Mouse (Mus musculus): ENCODE measurements around the gene Oit1. TPM values are rescaled to one million over a fixed set of nuclear protein-coding genes. Genes with fewer than 3 reads are reported as not detected.

Gene Oit1
- total RNA-seq, 2 experiments from 2014 or later, result not detected

DNA sequence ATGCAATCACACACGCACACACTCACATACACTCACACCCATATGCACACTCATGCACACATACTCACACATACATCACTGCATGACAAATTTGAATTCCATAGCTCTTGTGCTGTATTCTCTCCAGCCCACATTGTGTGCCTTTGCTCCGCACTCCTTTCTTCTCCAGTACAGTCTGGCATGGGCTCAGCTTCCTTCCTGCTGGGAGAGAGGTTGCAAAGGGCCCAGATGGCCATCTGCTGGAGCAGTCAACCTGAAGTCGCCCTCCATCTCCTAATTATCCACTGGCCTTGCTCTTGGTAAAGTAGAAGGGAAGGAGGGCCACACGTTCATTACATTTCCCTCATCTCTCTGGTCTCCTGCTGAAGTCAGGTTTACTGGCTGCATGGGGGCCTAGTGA is 33.0 kb downstream of the Oit1 start:
- intact Hi-C loops (cut with DNase I; ENCODE audit: low total_unique reads), result loop anchor here (5.0 to 10.0 kb wide), 2 partner anchors 101 to 253 kb away; no protein-coding TSS in a partner anchor
- no peak for DNase-seq

DNA sequence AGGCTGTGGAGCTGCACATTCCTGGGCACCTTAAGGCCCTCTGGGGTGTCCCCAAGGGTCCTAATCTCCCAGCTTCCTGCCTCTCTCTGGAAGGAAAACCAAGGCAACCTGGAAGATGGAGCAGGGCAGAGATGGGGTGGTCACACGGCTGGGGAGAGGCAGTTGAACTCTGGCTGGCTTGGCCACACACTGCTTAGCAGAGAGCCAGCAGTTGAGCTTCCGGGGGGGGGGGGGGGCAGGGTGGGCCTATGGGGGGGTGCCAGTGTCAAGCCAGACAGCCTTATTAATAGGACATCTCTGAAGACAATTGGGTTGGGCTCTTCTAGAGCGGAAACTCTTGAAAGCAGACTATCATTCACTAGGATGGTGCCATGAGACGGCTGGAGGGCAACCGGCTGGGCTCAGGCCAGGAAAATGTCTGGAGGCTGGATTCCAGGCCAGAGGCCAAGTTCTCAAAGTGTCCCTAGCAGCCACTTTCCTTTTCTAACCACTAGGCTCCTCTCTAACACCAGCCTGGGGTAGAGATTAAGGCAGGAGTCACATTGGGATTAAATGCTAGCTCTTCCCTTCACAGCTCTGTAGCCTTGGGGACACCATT is 35.9 kb downstream of the Oit1 start:
- peak; percentile 24 for DNase-seq
- intact Hi-C loops (cut with DNase I; ENCODE audit: low total_unique reads), result loop anchor here (10.0 kb wide), 1 partner anchor 98 kb away; no protein-coding TSS in a partner anchor

DNA sequence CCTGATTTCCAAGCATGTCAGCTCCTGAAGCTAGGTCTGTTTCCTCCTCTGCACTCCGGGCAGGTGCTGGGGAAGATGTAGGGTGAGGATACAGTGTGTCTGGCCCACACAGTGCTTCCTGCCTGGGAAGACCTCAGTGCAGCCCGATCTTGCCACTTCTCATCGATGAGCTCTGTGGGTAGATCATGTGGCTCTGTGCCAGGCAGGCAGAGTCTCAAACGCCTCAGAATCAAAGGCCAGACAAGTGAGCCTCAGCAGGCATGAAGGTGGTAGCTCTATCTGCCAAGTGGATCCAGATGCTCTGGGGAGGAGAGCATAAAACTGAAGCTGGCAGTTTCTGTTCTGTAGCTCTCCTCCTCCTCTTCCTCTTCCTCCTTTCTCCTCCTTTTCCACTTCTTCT is 38.3 kb downstream of the Oit1 start:
- intact Hi-C loops (cut with DNase I; ENCODE audit: low total_unique reads), result loop anchor here (10.0 kb wide), 1 partner anchor 95 kb away; no protein-coding TSS in a partner anchor

GRCm38 (mm10) chr14:8335947-8336346 is 42.6 kb downstream of the Oit1 start:
- DNase-seq, result no peak
- intact Hi-C loops (cut with DNase I; ENCODE audit: low total_unique reads), result no loop called here

More for the DNA sequence above, 38.3 kb downstream of the Oit1 start:
- no peak for DNase-seq

GRCm38 (mm10) chr14:8334511-8334910 is 44.0 kb downstream of the Oit1 start:
- DNase-seq, result no peak
- intact Hi-C loops (cut with DNase I; ENCODE audit: low total_unique reads), result no loop called here

DNA sequence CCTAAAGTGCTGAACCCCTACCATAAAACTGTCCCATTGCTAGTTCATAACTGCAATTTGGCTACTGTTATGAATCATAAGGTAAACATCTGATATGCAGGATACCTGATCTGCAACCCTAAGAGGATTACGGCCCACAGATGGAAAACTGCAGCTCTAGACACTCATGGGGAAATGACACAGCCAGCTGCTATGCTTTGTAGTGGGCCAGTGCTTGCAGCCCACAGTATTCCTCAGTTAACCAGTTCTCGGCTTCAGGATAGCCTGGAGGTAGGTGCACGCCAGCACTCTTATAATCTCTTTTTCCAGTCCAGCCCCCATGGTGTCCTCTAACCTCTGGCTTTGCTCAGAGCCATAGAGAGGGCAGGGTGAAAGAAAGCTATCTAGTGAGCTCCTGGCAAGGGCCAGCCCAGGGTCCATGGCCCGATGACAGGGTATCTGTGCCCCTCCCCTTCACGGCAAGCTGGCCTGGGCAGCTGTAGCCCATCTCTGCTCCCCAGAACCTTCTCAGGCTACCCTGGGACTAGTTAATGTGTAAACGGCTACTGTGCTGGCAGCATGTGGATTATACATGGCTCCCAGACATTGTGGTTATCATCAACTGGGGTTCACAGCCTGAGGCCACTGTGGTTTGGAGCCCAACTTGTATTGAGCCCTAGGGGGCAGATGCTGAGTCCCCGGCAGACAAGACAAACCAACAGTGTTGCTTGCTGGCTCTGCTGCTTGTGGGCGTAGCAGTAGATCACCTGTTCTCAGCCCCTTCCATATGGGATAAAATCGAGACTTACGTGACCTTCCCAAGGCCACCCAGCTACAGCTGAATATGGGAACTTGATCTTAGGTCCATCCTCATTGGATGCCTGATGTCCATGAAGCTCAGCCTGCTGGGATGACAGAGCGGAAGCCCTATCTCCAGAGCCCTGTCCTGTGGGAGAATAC is 46.0 kb downstream of the Oit1 start:
- no peak for DNase-seq
- intact Hi-C loops (cut with DNase I; ENCODE audit: low total_unique reads), result no loop called here

- DNase-seq, result peak; percentile 15
- intact Hi-C loops (cut with DNase I; ENCODE audit: low total_unique reads), result no loop called here
Observed at GRCm38 (mm10) chr14:8331307-8331905, 47.1 kb downstream of the Oit1 start.

DNA sequence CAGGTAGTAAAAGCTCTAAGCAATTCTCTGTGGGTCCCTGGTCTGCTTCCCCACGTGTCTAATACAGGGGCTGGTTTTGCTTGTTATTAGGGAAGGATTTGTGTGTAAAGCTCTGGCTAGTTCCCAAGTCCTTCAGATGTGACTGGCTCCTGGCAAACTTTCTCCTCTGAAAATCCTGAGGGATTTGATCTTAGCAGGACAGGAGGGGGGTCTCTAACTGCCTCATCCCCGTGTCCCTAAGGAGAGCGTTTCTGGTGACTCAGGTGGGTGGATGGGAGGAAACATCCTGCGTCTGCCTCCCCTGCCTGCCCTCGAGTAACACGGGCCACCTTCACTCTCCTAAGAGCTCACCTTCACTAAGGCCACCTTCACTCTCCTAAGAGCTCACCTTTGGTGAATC is 48.2 kb downstream of the Oit1 start:
- intact Hi-C loops (cut with DNase I; ENCODE audit: low total_unique reads), result no loop called here
- no peak for DNase-seq

GRCm38 (mm10) chr14:8329552-8329951 is 49.0 kb downstream of the Oit1 start:
- intact Hi-C loops (cut with DNase I; ENCODE audit: low total_unique reads), result no loop called here
- DNase-seq, result no peak

DNA sequence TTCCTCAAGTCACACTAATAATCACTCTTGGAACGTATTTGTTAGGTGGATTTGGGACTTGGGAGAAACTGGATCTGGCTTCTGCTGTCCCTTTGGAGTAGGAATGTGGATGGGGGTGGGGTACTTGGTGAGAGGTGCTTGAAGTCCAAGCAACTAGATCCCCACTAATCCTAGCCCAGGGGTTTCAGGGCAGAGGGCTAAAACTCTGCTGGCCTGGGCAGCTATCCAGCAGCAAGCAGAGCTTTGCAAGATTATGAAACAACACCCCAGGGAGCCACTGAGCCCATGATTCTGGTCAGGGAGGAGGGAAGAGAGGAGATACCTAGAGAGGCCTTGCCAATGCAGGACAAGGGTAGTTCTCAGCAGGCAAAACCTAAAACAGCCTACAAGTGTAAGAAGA is 51.2 kb downstream of the Oit1 start:
- DNase-seq, result no peak

DNA sequence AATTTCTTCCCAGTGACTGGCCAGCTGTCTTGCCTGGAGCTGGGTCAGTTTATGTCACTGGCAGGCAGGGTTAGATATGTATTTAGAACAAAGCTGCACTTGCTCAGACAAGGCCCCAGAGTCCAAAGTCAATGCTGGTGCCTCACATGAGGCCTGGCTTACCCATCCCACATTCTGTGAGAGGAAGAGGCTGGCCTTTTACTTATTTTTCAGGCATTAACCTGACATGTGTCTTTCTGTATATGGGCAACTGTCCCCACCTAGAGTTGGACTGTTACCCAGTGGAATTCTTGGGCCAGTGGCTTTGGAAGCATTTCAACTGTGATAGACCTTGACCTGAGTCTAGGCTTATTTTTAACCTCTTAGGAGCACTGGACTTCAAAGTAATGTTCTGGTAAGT is 51.6 kb downstream of the Oit1 start:
- intact Hi-C loops (cut with DNase I; ENCODE audit: low total_unique reads), result no loop called here
- DNase-seq, result no peak

More for the DNA sequence above, 51.2 kb downstream of the Oit1 start:
- intact Hi-C loops (cut with DNase I; ENCODE audit: low total_unique reads), result no loop called here

GRCm38 (mm10) chr14:8325746-8326145 is 52.8 kb downstream of the Oit1 start:
- intact Hi-C loops (cut with DNase I; ENCODE audit: low total_unique reads), result no loop called here
- no peak for DNase-seq

DNA sequence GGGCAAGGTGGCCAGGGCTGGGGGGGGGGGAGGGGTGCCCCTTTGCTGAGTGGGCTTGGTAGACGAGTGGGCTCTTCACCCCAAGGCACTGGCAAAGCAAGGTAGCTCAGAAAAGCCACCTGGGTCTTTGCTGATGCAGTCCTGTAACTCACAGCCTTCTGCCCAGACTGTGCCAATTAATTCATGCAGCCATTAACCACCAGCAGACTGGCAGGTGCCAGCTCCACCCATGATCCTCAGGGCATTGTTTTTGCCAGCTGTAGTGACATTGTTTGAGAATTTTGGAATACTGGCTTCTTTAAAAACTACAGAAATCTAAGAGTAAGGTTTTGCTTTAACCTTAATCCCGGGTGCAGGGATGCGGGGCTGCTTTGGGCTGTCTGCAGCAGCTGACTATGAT is 58.0 kb downstream of the Oit1 start:
- intact Hi-C loops (cut with DNase I; ENCODE audit: low total_unique reads), result no loop called here
- DNase-seq, result no peak

DNA sequence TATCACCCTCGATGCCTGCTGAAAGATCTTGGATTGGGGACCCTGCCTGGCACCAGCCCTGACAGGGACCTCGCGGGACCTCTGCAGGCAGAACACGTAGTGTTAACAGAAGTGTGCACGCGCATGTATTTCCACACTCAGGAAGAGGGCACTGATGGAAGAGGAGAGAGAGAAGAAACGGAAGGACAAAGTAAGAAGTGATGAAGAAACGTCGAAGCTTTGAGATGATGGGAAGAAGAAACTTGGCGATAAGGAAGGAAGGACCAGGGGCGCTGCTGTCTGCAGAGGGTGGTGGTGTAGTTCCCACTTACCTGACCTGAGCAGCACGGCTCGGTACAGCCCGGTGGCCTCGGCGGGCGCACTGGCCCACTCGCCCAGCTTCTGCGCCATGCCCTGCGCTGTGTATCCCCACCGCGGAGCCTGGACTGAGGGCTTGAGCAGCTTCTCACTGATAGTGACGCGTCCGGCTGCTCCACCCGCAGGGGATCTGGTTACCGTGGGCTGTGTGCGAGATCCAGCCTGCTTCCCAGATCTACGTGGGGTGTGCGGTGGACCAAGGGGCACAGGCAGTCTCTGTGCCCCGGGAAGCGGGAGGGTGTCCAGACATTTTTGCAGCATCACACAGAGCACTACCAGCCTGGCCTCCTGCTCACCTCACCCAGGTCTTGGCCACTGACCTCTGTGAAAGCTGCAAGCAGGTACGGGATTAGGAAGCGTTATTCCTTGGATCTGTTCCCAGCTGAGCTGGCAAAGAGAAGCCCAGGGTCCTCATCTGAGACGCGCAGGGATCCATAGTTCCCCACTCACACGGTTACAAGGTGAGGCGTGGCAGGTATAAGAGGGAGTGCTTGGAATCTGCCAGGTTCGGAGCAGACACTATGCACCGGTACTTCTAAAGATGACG is 61.1 kb downstream of the Oit1 start, which contains the start of gene Fam107a:
Fam107a (minus strand) TSS at position 830 of the 904 bp plus-strand sequence.
- intact Hi-C loops (cut with DNase I; ENCODE audit: low total_unique reads), result no loop called here
- no peak for DNase-seq

DNA sequence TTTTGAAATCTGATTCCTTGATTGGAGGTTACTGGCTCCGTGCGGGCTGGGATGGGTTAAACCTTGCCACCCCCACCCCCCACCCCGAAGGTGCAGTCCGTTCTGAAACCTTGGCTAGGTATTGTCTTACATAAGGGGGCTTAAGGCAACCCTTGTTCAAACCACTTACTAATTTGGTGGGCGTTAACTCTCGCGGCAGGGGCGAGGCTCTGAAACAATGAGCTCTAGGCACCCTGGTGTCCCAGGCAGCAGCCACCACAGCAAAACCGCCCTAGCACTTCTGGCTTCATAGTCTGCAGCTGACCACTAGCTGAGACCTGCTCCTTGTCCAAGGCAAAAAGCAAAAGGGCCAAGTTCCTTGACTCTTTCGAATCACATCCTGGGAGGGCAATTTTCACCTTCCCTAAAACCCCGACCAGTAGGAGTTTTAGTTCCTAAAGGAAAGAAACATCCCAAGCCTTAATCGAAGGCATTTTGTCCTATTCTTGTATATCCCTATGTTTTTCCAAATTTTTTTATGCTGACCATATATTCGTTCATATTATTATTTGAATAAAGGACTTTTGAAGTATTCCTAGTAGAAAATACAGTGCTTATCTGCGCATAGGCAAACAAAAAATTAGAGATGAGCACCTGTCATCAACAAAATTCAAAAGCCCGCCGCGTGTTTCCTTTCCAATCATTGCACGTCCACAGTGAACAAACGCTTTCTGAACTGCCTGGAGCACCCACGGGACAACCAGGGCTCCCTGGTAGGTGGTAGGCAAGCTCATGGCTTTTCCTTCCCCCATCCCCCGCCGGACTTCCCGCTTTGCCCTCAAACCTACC is 62.0 kb downstream of the Oit1 start:
- DNase-seq, result no peak
- intact Hi-C loops (cut with DNase I; ENCODE audit: low total_unique reads), result no loop called here

DNA sequence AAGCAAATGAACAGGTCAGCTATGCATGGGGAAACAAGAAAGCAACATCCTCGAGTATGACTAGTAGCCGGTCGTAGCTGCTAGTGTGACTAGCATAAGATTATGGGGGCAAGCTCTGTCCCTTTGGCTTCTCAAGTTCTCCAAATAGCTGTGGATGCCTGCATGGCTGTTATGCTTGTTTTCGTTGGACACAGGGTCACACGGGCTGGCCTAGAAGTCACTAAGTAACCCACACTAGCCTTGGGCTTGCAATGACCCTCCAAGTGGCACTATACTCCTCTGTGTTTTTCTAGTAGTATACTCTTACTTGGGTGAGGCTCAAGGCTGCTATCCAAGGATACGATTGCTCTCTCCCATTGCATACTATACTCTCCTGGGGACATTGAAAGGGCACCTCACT is 63.4 kb downstream of the Oit1 start:
- intact Hi-C loops (cut with DNase I; ENCODE audit: low total_unique reads), result no loop called here
- no peak for DNase-seq

- DNase-seq, result no peak
- intact Hi-C loops (cut with DNase I; ENCODE audit: low total_unique reads), result no loop called here
Observed at GRCm38 (mm10) chr14:8314536-8314935, 64.0 kb downstream of the Oit1 start.

- intact Hi-C loops (cut with DNase I; ENCODE audit: low total_unique reads), result no loop called here
- DNase-seq, result no peak
Observed at GRCm38 (mm10) chr14:8313877-8314276, 64.7 kb downstream of the Oit1 start.

Measured in gastrocnemius, postnatal 14 days (tissue).